Mouse (Mus musculus) erythroblast, adult 5-6 weeks (primary cell): ENCODE measurements around the gene Arhgap44. TPM values are rescaled to one million over a fixed set of nuclear protein-coding genes. Genes with fewer than 3 reads are reported as not detected.

Experiments
- ATAC-seq: replicated peaks from 2 replicates; pipeline ENCODE4 v1.8.0; 2016; ENCODE audit warnings: moderate number of reproducible peaks, mild to moderate bottlenecking, moderate TSS enrichment, inconsistent platforms; ENCODE audit not compliant: poor library complexity, low FRiP score, severe bottlenecking
- total RNA-seq, 2 experiments: library from RNA; stranded (forward) in 1 of 2; stranded (reverse) in 1 of 2; fragments of 150-400 nt in 1 of 2; fragments of 200-764, 138-1000 nt in 1 of 2; gene quantifications; 2 replicates each; pipeline versions ENCODE4 v1.2.3 to v1.2.4; 2015 to 2017; ENCODE audit warnings: low replicate concordance in 2 of 2

Gene Arhgap44
- total RNA-seq, 2 experiments from 2014 or later: not detected

DNA sequence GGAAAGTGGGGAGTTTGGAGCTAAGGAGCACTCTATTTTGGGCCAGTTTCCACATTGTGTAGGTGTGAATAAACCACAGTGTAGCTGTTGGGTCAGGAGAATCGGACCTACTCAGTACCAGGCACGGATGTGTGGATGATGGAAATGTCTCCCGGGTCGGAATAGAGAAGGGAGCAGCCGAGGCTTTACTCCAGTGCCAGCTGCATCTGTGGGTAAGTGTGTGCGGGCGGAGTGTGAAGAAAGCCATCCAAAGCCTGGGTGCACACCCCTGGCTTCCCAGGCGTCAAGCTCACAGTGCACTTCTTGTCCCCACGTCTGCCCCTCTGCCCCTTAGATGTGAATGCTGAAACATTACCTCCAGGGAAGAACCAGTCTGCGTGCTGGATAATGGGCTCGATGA is 140.0 kb downstream of the Arhgap44 start:
- no peak for ATAC-seq

GRCm38 (mm10) chr11:65020744-65021143 is 142.0 kb downstream of the Arhgap44 start:
- no peak for ATAC-seq

DNA sequence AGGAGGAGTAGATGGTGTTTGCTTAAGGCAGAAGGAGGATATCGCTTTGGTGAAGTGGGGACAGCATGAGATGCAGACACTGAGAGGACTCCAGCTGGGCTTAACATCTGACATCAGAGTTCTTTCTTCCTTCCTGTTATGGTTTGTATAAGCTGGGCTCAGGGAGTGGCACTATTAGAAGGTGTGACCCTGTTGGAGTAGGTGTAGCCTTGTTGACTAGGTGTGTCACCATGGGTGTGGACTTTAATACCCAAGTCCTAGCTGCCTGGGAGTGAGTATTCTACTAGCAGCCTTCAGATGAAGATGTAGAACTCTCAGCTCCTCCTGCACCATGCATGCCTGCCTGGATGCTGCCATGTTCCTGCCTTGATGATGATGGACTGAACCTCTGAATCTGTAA is 146.0 kb downstream of the Arhgap44 start:
- ATAC-seq: no peak

GRCm38 (mm10) chr11:65013906-65014305 is 148.9 kb downstream of the Arhgap44 start:
- no peak for ATAC-seq

- ATAC-seq: no peak
Observed at GRCm38 (mm10) chr11:65006047-65006446, 156.7 kb downstream of the Arhgap44 start.

GRCm38 (mm10) chr11:65004836-65005235 is 157.9 kb downstream of the Arhgap44 start:
- ATAC-seq: no peak

GRCm38 (mm10) chr11:65003611-65004010 is 159.2 kb downstream of the Arhgap44 start:
- ATAC-seq: no peak

GRCm38 (mm10) chr11:65001729-65002128 is 161.0 kb downstream of the Arhgap44 start:
- ATAC-seq: no peak

- ATAC-seq: no peak
Observed at GRCm38 (mm10) chr11:64999685-65000084, 163.1 kb downstream of the Arhgap44 start.

DNA sequence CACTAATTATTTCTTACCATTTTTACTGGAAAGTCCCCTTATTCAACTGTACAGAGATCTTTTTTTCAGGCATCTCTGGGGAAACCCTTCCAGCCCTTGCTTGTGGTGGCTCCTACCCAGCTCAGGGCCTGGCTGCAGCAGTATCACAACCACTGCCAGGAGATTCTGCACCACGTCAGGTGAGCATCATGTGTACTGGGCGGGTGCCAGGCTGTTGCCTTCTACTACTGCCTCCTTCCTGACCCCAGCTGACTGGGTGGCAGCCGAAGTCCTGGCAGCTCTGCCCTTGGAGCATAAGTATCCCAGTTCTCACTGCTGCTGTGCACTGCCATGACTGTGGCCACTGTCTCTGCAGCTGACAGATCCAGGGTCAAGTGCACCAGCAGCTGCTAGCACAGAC is 164.3 kb downstream of the Arhgap44 start:
- no peak for ATAC-seq

DNA sequence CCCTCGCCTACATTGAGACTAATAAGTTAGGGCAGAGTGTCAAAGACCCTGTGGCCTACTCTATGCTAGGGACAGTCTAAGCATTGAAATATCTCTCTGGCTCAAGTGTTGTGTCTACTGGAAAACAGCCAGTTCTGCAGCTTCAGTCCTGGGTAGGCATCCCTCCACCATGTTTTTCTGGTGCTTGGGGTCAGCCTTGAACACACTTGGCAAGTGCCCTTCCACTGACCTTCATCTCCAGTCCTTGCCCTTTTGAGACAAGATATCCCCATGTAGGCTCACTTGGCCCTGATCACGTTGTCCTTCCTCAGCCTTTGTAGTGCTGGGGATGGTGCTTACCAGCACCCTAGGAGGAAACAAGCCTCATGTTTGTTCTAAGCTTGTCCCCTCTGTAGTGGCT is 174.2 kb downstream of the Arhgap44 start:
- no peak for ATAC-seq

DNA sequence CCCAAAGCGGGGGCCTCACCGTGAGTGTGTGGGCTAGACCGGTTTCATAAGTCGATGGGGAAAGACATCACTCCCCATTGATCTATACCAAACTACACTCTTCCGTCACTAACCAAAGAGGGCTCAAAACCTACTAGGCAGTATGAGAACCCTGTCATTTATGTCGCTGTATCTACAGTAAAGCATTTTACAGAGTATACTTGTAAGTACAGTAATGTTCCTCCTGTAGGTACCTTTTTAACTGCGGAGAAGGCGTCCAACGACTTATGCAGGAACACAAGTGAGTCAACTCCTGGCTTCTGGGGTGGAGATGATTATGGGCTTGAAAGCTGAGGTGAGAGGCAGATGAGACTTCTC is 183.3 kb downstream of the Arhgap44 start:
- ATAC-seq: no peak

DNA sequence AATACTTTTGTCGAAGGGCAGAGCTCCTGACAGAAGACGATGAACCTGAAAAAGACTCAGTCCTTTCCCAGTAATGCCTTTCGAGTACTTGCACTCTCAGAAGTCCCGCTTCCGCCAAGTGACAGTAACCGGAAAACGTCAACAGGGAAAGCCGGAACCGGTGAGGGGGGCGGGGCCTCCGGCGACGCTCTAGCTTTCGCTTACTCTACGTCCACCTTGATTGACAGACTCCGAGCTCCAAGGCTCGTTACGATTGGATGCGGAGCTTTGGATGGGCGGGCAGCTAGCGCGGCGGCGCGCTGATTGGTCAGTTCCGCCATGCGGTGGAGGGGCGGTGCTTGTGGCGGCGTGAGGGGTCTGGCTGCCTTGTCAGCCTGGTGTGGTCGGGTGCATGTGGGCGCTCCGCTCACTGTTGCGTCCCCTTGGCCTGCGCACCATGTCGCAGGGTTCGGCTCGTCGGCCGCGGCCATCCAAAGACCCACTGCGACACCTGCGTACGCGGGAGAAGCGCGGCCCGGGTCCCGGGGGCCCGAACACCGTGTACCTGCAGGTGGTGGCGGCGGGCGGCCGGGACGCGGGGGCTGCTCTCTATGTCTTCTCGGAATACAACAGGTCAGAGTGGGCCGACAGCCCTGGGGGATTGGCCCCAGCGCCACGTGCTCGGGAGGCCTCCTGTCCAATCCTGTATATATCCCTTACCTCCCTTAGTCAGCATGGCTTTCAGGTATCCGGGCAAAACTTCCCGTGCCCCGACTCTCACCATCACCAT is 183.9 kb downstream of the Arhgap44 start, which contains the start of gene Elac2:
Gene Elac2, plus strand, starts transcription at position 319 of the 769 bp plus-strand sequence.
- peak; percentile 100 for ATAC-seq

- ATAC-seq: no peak
Observed at GRCm38 (mm10) chr11:64972418-64972817, 190.3 kb downstream of the Arhgap44 start.

DNA sequence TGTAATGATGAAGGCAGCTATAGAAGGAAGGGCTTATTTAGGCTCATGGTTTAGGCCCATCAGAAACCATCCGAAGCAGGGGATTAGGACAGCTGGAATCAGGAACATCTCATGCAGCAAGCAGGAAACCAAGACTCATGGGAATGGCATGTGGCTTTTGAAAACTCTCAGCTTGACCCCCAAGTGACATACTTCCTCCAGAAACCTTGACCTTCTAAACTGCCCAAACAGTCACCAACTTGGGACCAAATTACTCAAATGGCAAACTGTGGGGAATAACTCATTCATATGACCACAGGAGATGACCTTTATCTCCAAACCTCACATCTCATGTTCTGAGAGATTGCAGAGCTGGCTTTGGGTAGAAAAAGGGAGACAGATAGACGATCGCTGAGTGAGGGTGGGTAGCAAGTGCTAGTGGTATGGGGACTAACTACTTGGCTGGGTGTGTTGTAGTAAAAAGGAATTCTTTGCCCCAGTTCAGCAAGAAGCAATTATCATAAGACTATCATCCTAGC is 191.2 kb downstream of the Arhgap44 start:
- ATAC-seq: no peak

GRCm38 (mm10) chr11:64968939-64969342 is 193.8 kb downstream of the Arhgap44 start:
- no peak for ATAC-seq

- ATAC-seq: peak; percentile 75
Observed at GRCm38 (mm10) chr11:64968507-64968906, 194.3 kb downstream of the Arhgap44 start.

- no peak for ATAC-seq
Observed at GRCm38 (mm10) chr11:64962629-64963028, 200.1 kb downstream of the Arhgap44 start.

- no peak for ATAC-seq
Observed at GRCm38 (mm10) chr11:64956962-64957729, 205.6 kb downstream of the Arhgap44 start.
